Mouse (Mus musculus) bone marrow, adult 2 months (tissue): Measurements from ENCODE around the gene Pcnx4. TPM values are rescaled to one million over a fixed set of nuclear protein-coding genes. Genes with fewer than 3 reads are reported as not detected.

Source experiments
- H3K27ac ChIP-seq: fragments of 200-500 bp; 2 replicates; pipeline ENCODE4 v1.5.1; 2012; ENCODE audit warnings: low read depth, mild to moderate bottlenecking, control low read depth, inconsistent platforms, low read length; ENCODE audit not compliant: control insufficient read depth, poor library complexity, insufficient read depth
- H3K4me1 ChIP-seq: fragments of 200-500 bp; 2 replicates; pipeline ENCODE4 v1.6.1; 2011; ENCODE audit warnings: low read length; ENCODE audit not compliant: control insufficient read depth, insufficient read depth
- H3K4me3 ChIP-seq: fragments of 200-500 bp; replicated peaks from 2 replicates; pipeline ENCODE3; 2011; ENCODE audit warnings: mild to moderate bottlenecking, low read depth, low read length, control low read depth; ENCODE audit not compliant: control insufficient read depth
- CTCF ChIP-seq: fragments of 200-500 bp; IDR thresholded peaks from 2 replicates; pipeline ENCODE4 v1.5.1; 2011; ENCODE audit warnings: low read length, control low read depth; ENCODE audit not compliant: control insufficient read depth, insufficient read depth
- POLR2A ChIP-seq: fragments of 200-500 bp; IDR thresholded peaks from 2 replicates; pipeline ENCODE4 v1.6.1; 2011; ENCODE audit warnings: low read depth, mild to moderate bottlenecking, control low read depth, low read length, borderline replicate concordance; ENCODE audit not compliant: control insufficient read depth
- WGBS: fragments of 180-500 bp; shearing (Covaris S2); methylation state at CpG from one replicate; pipeline ENCODE4 v1.1.7; 2018; 5-methylcytosine and 5-hydroxymethylcytosine counted together
- polyA plus RNA-seq: library from polyadenylated mRNA; stranded (reverse); fragments of >200 nt; gene quantifications from 2 replicates; pipeline ENCODE4 v1.2.4, GENCODE M21; 2011; ENCODE audit warnings: low replicate concordance; ENCODE audit not compliant: missing spikeins, insufficient read depth, insufficient read length

The Pcnx4 gene
- polyA plus RNA-seq, result 1.0 and 1.4 TPM in 2 replicates

GRCm38 (mm10) chr12:72536021-72536597 lies at the start of gene Pcnx4:
Gene Pcnx4, plus strand, starts transcription at chr12:72536383.
- peak; percentile 12; the same call in 1 of the 2 replicates for TF ChIP-seq CTCF
- peak; percentile 50; the same call in 1 of the 2 replicates for TF ChIP-seq POLR2A
- Histone ChIP-seq H3K4me1 (no peaks in the 10 kb centered on the region; the same call in 1 of the 2 replicates), H3K4me3 (peak within 1 kb of the TSS; percentile 84), H3K27ac (no peak within 1 kb of the TSS)
- under 1% methylated on average over 45 of the region's 45 CpGs for WGBS

DNA sequence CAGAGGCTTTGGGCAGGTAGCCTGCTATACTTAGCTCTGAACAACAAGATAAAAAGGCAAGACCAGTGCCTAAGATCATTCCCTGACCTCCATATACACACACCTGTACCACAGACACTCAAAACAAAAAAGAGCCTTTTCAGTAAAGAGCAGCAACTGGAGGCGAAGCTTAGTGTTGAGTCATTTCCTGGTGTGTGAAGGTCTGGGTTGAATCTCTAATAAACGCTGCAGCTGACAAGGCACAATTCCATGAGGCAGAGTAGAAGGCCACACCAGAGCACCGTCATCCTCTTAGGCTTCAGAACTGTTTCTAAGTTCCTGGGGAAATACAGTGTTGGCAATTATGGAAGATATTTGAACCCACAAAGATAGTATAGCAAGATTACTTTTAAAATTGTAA lies 48.7 kb upstream of the Pcnx4 start:
- TF ChIP-seq POLR2A (no peak), CTCF (no peak)
- Histone ChIP-seq H3K27ac (no peak overlapping the region), H3K4me3 (no peak overlapping the region), H3K4me1 (no peaks in the 10 kb centered on the region; the same call in 1 of the 2 replicates)
- 16% methylated on average over 3 of the region's 3 CpGs for WGBS

DNA sequence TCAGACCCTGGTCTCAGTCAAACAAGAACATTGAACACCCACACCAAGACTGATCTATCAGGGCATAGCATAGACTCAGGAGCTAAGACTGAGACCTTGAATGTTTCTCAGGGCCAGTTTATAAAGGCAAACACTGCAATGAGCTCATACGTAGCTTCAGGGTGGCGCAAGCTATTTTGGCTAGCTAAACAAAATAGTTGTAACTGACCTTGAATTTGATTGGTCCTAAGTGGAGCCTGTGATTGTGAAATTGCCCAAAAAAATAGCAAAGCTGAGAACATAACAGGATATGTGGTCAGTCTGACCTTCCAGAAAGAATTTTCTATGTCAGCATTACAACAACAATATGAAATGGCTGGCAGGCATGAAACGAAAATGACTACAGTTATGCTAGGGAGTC lies 46.2 kb upstream of the Pcnx4 start:
- H3K4me3 ChIP-seq, result no peak overlapping the region
- no peaks in the 10 kb centered on the region; the same call in 1 of the 2 replicates for H3K4me1 ChIP-seq
- no peak for TF ChIP-seq CTCF
- no peak for TF ChIP-seq POLR2A
- H3K27ac ChIP-seq, result no peak overlapping the region
- 43% methylated on average over 3 of the region's 3 CpGs for WGBS

- Histone ChIP-seq H3K27ac (no peak overlapping the region), H3K4me3 (no peak overlapping the region), H3K4me1 (no peaks in the 10 kb centered on the region; the same call in 1 of the 2 replicates)
- TF ChIP-seq POLR2A (no peak), CTCF (no peak)
- 73% methylated on average over 3 of the region's 3 CpGs for WGBS
Observed at GRCm38 (mm10) chr12:72491063-72491719, 45.0 kb upstream of the Pcnx4 start.

DNA sequence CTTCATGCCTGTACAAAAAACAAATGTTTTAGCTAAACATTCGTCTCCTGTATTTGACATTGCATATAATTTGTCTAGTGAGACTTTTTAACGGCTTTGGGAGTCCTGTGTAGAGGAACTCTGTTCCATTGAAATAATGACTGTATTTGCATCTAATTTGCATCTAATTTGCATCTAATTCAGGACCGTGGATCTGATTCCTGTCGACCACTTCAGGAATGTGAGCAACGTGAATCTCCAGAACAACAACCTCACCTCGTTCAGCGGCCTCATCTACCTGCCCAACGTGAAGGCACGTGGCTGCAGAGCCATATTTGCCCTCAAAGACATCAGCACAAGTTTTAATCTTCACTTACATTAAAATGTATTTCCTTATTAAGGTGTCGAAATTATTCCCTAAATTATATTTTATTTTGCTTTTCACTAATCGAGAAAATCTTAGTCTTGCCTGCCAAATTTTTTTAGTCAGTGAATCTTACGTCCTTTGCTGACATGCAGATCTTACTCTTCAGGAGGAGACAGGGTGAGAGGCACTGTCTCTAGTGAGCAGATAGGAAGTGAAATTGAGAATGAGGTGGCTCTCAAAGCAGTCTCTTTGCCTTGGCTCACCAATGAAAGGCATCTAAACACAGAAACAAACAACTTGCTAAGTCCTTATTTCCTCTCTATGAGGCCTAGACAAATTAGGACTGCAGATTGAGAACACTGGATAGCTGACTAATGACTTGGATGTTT lies 39.1 kb upstream of the Pcnx4 start:
- Histone ChIP-seq H3K27ac (no peak overlapping the region), H3K4me1 (no peaks in the 10 kb centered on the region), H3K4me3 (no peak overlapping the region)
- WGBS, result 80% methylated on average over 12 of the region's 12 CpGs
- TF ChIP-seq POLR2A (no peak), CTCF (no peak)

- no peaks in the 10 kb centered on the region for H3K4me1 ChIP-seq
- no peak overlapping the region for H3K27ac ChIP-seq
- 81% methylated on average over 7 of the region's 7 CpGs for WGBS
- TF ChIP-seq POLR2A (no peak), CTCF (no peak)
- no peak overlapping the region for H3K4me3 ChIP-seq
Observed at GRCm38 (mm10) chr12:72509606-72510005, 26.6 kb upstream of the Pcnx4 start.

DNA sequence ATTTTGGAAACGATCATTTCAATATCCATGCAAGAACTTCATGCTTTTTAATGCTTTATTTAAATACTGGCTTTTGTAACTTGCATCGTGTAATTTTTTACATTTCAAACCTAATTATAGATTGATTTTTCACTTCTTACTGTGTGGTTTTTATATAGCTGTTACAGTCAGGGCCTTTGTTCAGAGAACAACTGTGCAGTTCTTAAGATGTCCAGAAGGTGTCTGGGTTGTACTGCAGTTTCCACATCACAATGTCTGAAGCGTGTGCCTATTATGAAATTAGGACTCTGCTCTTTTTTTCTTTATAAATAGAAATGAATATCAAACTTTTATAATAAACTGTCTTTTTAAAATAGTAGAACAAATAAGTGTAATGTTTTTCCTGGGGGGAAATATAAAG lies 20.7 kb upstream of the Pcnx4 start:
- TF ChIP-seq POLR2A (no peak), CTCF (no peak)
- WGBS, result 46% methylated on average over 3 of the region's 3 CpGs
- no peak overlapping the region for H3K4me3 ChIP-seq
- H3K4me1 ChIP-seq, result no peaks in the 10 kb centered on the region
- no peak overlapping the region for H3K27ac ChIP-seq

- no peaks in the 10 kb centered on the region for H3K4me1 ChIP-seq
- TF ChIP-seq CTCF, result no peak
- TF ChIP-seq POLR2A, result no peak
- H3K27ac ChIP-seq, result no peak overlapping the region
- no peak overlapping the region for H3K4me3 ChIP-seq
- 86% methylated on average over 12 of the region's 12 CpGs for WGBS
Observed at GRCm38 (mm10) chr12:72518114-72518728, 18.0 kb upstream of the Pcnx4 start.
